Mouse (Mus musculus) gastrocnemius, postnatal 36 days (tissue): ENCODE data around the gene Ppcs. TPM values are rescaled to one million over a fixed set of nuclear protein-coding genes. Genes with fewer than 3 reads are reported as not detected.

Source experiments
- DNase-seq, 2 experiments: peaks; one replicate each; pipeline ENCODE4 v3.0.0; 2022
- intact Hi-C: fragments of 180-260 bp; cut with DNase I; formaldehyde crosslinking; loops from one replicate; pipeline ENCODE4 v1.15.1; 2025
- long read RNA-seq, 2 experiments: library from polyadenylated mRNA; stranded (forward); transcript quantifications; one replicate each; pipeline ENCODE4 v2.0.0; 2021
- total RNA-seq, 2 experiments: library from RNA; stranded (reverse); gene quantifications; 2 replicates each; pipeline ENCODE4 v1.2.3; 2021

Ppcs gene
- total RNA-seq: 1 to 10 TPM; 3.8 to 4.9 TPM
- long read RNA-seq, experiment 1, transcript Ppcs-201 (3 exons, 1,443 nt): major isoform, 11 of 11 reads
- long read RNA-seq, experiment 1, partial matches to known transcripts: 0 of 11 reads
- long read RNA-seq, experiment 1, other reads (novel, unspliced or antisense): 0 of 11 reads
- long read RNA-seq, experiment 2, transcript Ppcs-201 (3 exons, 1,443 nt): major isoform, 18 of 20 reads
- long read RNA-seq, experiment 2, partial matches to known transcripts: 0 of 20 reads
- long read RNA-seq, experiment 2, other reads (novel, unspliced or antisense): 2 of 20 reads

DNA sequence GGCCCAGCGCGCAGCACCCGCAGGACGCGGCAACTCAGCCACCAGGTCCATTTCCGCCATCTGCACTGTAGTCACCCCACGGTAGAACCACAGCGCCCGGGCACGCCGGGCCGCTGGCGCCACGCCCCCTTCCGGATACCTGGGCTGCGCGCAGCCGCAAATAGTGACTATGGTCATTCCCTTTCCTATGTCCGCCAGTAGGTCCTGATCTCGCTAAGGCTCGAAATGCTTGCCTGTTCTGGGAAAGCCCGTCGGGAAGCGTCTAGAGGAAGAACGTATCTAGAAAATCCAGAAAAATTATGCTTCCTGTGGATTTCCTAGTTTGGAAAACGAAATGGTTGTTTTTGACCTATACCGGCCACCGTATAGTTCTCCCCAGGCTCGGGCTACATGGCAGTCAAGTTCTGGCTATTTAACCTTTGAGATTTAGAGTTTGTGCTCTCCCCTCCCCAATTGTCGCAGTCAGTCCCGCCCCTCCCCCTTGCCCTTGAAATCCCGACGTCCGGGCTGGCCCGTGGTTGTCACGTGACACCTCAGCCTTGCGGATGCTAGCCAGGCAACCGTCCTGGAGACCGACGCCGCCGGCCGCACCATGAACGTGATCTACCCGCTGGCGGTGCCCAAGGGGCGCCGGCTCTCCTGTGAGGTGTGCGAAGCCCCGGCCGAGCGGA lies at the start of gene Ppcs, which contains the start of gene Zmynd12:
TSS of gene Ppcs (minus strand) at position 127 of the 671 bp plus-strand sequence.
TSS of gene Zmynd12 (plus strand) at position 521 of the 671 bp plus-strand sequence.
- intact Hi-C loops: loop anchor here (5.0 kb wide), 1 partner anchor 115 kb away; the partner anchor contains the start of genes Foxj3 and Frg2f1
- DNase-seq: peak; percentile 83 to 84

DNA sequence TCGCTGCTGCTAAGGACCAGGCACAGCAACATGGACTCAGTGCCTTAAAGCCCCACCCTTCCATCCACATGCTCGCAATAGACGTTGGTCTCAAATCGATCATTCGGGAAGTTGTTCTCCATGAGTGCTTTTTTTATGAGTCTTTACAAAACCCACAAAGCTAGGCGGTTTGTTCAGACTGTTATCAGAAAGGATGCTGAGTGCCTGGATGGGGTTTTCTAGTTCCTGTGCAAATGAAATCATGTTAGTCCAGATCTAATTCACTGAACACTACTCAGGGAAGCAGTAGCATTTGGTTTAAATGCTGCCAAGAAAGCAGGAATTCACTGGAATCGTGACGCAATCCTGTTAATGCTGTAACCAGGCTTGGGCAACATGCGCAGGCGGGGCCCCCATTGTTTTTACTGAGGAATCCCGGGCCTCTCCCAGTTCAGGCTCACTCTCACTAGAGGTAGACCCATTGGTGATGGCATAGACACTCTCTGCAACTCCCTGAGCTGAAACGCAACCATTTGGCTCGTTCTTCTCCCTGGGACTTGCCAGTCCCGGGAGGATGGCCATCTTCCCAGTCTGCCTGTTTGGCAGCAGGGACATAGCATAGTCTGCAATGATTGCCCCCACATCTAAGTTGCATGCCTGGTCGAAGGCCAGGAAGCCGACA lies 45.6 kb upstream of the Ppcs start:
- DNase-seq: no peak
- intact Hi-C loops: no loop called here

DNA sequence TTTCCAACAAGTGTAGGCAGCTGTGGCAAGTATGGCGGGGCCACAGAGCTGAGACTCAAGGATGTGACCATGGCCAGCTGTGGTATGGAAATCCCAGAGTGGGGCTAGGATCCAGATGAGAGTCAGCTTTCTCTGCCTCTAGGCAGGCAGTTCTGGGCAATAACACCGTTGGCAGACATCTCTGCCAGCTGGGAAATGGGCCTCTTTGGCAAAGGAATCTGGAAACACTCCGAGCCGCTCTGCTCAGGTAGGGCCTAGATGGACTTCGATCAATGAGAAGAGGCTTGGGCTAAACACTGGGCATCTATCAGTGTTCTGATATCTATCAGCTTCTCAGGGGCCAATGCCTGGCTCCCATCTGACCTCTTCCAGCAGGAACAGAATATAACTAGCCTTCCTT lies 43.6 kb upstream of the Ppcs start:
- DNase-seq: no peak
- intact Hi-C loops: no loop called here

GRCm38 (mm10) chr4:119463756-119464419 lies 41.7 kb upstream of the Ppcs start:
- no peak for DNase-seq
- intact Hi-C loops: no loop called here

- DNase-seq: peak; percentile 27 to 65
- intact Hi-C loops: no loop called here
Measured at GRCm38 (mm10) chr4:119462858-119463755, 40.9 kb upstream of the Ppcs start.

GRCm38 (mm10) chr4:119462457-119462856 lies 40.2 kb upstream of the Ppcs start:
- DNase-seq: no peak
- intact Hi-C loops: no loop called here

- intact Hi-C loops: no loop called here
- DNase-seq: peak; percentile 26 to 32
Measured at GRCm38 (mm10) chr4:119460728-119461141, 38.5 kb upstream of the Ppcs start.

GRCm38 (mm10) chr4:119460296-119460695 lies 38.1 kb upstream of the Ppcs start:
- intact Hi-C loops: no loop called here
- no peak for DNase-seq

DNA sequence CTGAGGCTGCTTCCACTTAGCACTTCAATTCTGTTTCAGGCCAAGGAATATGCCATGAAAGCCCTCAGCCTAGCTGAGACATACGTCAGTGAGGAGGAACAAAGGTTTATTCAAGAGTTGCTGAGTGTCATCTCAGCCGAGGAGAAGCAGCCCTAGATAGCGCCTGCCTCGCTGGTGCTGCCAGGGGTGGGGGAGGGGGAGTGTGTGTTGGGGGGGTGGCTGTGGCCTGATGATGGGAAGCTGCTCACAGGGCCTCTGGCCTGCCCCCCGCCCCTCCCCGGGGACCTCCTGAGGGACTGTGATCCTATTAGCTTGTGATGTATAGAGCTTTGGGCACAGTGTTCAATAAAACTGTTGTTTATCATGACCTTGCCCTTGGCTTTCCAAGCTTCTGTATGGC lies 31.3 kb upstream of the Ppcs start:
- intact Hi-C loops: no loop called here
- no peak for DNase-seq

GRCm38 (mm10) chr4:119453128-119453527 lies 30.9 kb upstream of the Ppcs start:
- DNase-seq: no peak
- intact Hi-C loops: no loop called here

DNA sequence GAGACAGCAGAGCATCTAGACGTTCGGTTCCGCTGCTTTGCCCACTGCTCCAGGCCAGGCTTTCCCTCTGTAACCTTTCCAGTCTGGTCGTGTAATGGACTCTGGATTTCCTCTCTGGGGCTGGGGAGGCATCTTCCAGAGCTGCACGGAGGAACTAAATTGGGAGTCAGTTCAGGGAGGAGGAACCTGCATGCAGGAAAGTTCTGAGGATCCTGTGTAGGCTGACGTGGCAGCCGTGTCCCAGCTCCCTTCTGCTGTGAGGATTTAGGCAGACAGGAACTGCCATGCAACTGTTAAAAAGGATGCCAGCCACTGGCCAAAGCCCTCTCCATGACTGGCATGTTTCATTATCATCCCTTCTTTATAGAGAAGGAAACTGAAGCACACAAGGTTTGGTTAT lies 28.2 kb upstream of the Ppcs start:
- DNase-seq: no peak
- intact Hi-C loops: no loop called here

- intact Hi-C loops: no loop called here
- DNase-seq: no peak
Measured at GRCm38 (mm10) chr4:119447786-119448185, 25.6 kb upstream of the Ppcs start.

DNA sequence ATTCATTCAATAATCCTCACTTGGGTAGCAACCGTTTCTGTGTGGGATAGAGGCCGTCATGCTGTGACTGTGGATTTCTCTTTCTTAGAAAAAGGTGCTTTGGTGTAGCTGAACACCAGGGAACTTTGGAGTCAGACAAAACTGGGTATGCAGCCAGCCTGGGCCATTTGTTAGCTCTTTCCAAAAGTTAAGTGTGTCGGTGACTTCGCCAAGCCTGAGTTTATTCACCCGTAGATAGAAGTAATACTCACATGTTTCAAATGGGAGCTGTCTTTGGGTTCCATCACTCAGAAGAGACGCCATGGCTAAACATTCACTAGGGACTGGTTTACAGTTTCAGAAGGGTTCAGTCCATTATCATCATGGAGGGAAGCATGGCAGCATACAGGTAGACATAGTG lies 25.0 kb upstream of the Ppcs start:
- no peak for DNase-seq
- intact Hi-C loops: no loop called here

GRCm38 (mm10) chr4:119442539-119442938 lies 20.3 kb upstream of the Ppcs start:
- intact Hi-C loops: no loop called here
- DNase-seq: no peak

GRCm38 (mm10) chr4:119441836-119442235 lies 19.6 kb upstream of the Ppcs start:
- no peak for DNase-seq
- intact Hi-C loops: no loop called here

DNA sequence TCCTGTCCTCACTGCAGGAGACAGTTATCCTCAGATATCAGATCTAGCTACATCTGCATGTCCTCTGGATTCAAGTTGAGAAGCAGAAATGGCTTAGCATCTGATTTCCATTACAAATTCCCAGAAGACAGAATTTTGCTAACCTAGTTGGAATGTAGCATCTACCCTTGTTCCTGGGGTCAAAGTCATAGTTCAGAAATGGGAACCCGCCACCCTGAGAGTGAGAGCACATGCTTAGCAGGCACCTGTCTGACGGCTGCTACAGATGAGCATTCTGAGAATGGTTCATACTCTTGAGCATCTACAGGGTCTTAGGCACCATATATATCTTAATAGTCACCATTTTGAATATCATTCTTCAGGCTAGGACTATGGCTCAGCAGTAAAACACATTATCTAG lies 15.7 kb upstream of the Ppcs start:
- intact Hi-C loops: no loop called here
- no peak for DNase-seq

- peak in 1 of 2 experiments; percentile 45 for DNase-seq
- intact Hi-C loops: loop anchor here (2.0 to 5.0 kb wide), 3 partner anchors 62 to 237 kb away; partner anchors contain the start of gene Rimkla
Measured at GRCm38 (mm10) chr4:119430678-119431077, 8.5 kb upstream of the Ppcs start.

DNA sequence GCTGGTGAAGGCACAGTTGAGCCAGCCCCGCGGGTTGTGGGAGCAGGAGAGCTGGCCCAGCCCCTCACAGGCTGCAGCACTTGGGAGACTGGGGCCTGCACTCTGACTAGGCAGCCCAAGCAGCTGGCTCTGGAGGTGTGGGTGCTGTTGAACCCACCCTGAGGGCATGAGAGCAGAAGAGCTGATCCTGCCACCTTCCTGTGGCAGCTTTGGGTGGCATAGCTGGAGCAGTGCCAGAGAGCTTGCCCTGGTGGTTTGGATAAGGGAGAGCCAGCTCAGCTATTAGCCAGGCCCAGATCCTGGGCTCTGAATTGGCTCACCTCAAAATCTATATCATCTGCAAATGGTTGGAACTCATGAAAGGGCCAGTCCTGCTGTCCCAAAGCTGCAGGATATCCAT lies 5.5 kb upstream of the Ppcs start:
- intact Hi-C loops: loop anchor here (5.0 kb wide), 1 partner anchor 200 kb away; no protein-coding TSS in a partner anchor
- no peak for DNase-seq

DNA sequence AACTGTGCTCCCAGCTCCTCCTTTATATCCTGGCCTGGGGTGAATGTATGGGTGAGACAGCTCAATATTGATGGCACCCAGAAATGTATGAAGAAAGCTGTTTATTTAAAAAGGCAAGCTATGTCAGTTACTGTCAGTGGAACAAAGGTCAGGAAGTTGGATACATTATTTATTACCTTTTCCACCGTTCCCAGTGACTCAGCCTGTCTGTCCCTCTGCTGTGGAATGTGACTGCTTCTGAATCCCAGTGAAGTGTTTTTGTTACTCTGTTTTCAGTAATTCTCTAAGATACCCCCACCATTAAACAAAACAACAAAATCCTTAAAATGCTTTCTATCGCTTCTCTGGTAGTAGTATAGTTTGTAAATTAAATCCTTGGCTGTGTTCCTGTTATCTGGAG lies 3.4 kb upstream of the Ppcs start:
- DNase-seq: no peak
- intact Hi-C loops: loop anchor here (5.0 kb wide), 1 partner anchor 202 kb away; no protein-coding TSS in a partner anchor

DNA sequence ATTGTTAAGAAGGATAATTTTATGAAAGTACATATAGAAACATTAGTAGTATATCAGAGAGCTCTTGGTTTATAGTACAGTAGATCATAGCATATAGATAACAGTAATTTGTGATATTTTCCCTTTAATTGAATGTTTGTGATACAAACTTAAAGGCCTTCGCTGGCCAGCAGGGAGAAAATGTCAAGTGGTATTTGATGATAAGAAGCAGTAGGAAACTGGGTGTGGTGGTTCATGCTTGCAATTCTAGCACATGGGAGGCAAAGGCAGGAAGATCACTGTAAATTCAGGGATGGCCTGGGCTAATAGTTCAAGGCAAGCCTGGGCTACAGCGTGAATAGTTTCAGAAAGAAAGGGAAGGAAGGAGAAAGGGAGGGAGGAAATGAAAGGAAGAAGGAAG lies 2.9 kb upstream of the Ppcs start:
- DNase-seq: no peak
- intact Hi-C loops: loop anchor here (5.0 kb wide), 1 partner anchor 202 kb away; no protein-coding TSS in a partner anchor
